Mouse (Mus musculus) CH12.LX (cell line): ENCODE data around the gene Gbgt1.
"Not testable (repeated sequence)": the region's sequence is repeated elsewhere in the genome, so short reads cannot be mapped to it uniquely, and the experiment has no call there.

Experiments used
- CTCF ChIP-seq, 2 experiments: IDR thresholded peaks in 1 of 2; conservative IDR thresholded peaks in 1 of 2; 2 replicates each; pipeline ENCODE4 v1.5.1; 2011 to 2012; ENCODE audit warnings: low read depth in 2 of 2, low read length in 2 of 2, improper control_type of control experiment in 1 of 2, inconsistent platforms in 1 of 2, mild to moderate bottlenecking in 1 of 2, moderate library complexity in 1 of 2
- E2F4 ChIP-seq: IDR thresholded peaks from 2 replicates; pipeline ENCODE4 v1.6.1; 2011; ENCODE audit warnings: low read depth, low read length, improper control_type of control experiment; ENCODE audit not compliant: insufficient replicate concordance
- EP300 ChIP-seq: IDR thresholded peaks from 2 replicates; pipeline ENCODE4 v1.6.1; 2011; ENCODE audit warnings: low read length, improper control_type of control experiment
- ETS1 ChIP-seq: conservative IDR thresholded peaks from 2 replicates; pipeline ENCODE4 v1.6.1; 2012; ENCODE audit warnings: low read depth, mild to moderate bottlenecking, inconsistent platforms, low read length, improper control_type of control experiment, moderate library complexity
- JUND ChIP-seq: conservative IDR thresholded peaks from 2 replicates; pipeline ENCODE4 v1.6.1; 2011; ENCODE audit warnings: low read depth, low read length, improper control_type of control experiment
- MAFK ChIP-seq: IDR thresholded peaks from 2 replicates; pipeline ENCODE4 v1.6.1; 2011; ENCODE audit warnings: low read length, improper control_type of control experiment; ENCODE audit not compliant: insufficient replicate concordance
- MAX ChIP-seq: IDR thresholded peaks from 2 replicates; pipeline ENCODE4 v1.6.1; 2011; ENCODE audit warnings: low read length, improper control_type of control experiment
- POLR2A ChIP-seq: IDR thresholded peaks from 2 replicates; pipeline ENCODE4 v1.6.1; 2011; ENCODE audit warnings: low read depth, mild to moderate bottlenecking, improper control_type of control experiment, low read length
- RCOR1 ChIP-seq: conservative IDR thresholded peaks from 2 replicates; pipeline ENCODE4 v1.6.1; 2012; ENCODE audit warnings: low read depth, mild to moderate bottlenecking, inconsistent platforms, low read length, improper control_type of control experiment
- SIN3A ChIP-seq: IDR thresholded peaks from 2 replicates; pipeline ENCODE4 v1.6.1; 2012; ENCODE audit warnings: low read length, improper control_type of control experiment, inconsistent platforms
- TBP ChIP-seq: conservative IDR thresholded peaks from 2 replicates; pipeline ENCODE4 v1.6.1; 2011; ENCODE audit warnings: low read depth, low read length, improper control_type of control experiment
- TCF12 ChIP-seq: IDR thresholded peaks from 2 replicates; pipeline ENCODE4 v1.6.1; 2014; ENCODE audit warnings: low read depth, mild to moderate bottlenecking, inconsistent platforms, low read length, improper control_type of control experiment
- ZNF384 ChIP-seq: IDR thresholded peaks from 2 replicates; pipeline ENCODE4 v1.6.1; 2012; ENCODE audit warnings: low read depth, low read length, improper control_type of control experiment, inconsistent platforms

GRCm38 (mm10) chr2:28511600-28511999 is 14.9 kb downstream of the Gbgt1 start:
- not testable (repeated sequence) for TF ChIP-seq EP300, E2F4, TBP, POLR2A, MAFK, SIN3A, ZNF384, RCOR1, MAX, ETS1, JUND, TCF12
- TF ChIP-seq CTCF (conservative IDR thresholded peaks at IDR 0.05 in 1 of 2, IDR thresholded peaks at IDR 0.05 in 1 of 2; ENCODE audit: low read depth in 2 of 2, low read length in 2 of 2), result peak; percentile 19 to 47; a peak in 3 of 4 replicates
